Mouse (Mus musculus) forebrain, embryonic 15.5 days (tissue): ENCODE data around the gene Kcnj9. TPM values are rescaled to one million over a fixed set of nuclear protein-coding genes. Genes with fewer than 3 reads are reported as not detected.

Experiments
- ATAC-seq: fragments of 200-750 bp; cut with Nextera tagmentation; replicated peaks from 2 replicates; pipeline ENCODE4 v1.8.0; 2017; ENCODE audit warnings: mild to moderate bottlenecking, moderate TSS enrichment, moderate library complexity
- H3K27ac ChIP-seq: fragments of 300-500 bp; sonication (generic); replicated peaks from 2 replicates; pipeline ENCODE4 v1.5.1; 2015; ENCODE audit warnings: mild to moderate bottlenecking, inconsistent platforms
- H3K27me3 ChIP-seq: fragments of 300-500 bp; sonication (generic); 2 replicates; pipeline ENCODE4 v1.6.1; 2015; ENCODE audit warnings: inconsistent platforms
- H3K36me3 ChIP-seq: fragments of 300-500 bp; sonication (generic); 2 replicates; pipeline ENCODE4 v1.6.1; 2015; ENCODE audit warnings: mild to moderate bottlenecking, inconsistent platforms
- H3K4me1 ChIP-seq: fragments of 300-500 bp; sonication (generic); 2 replicates; pipeline ENCODE4 v1.6.1; 2015; ENCODE audit warnings: inconsistent platforms
- H3K4me2 ChIP-seq: fragments of 300-500 bp; sonication (generic); replicated peaks from 2 replicates; pipeline ENCODE4 v1.6.1; 2015; ENCODE audit warnings: mild to moderate bottlenecking, inconsistent platforms
- H3K4me3 ChIP-seq: fragments of 300-500 bp; sonication (generic); 2 replicates; pipeline ENCODE4 v1.5.1; 2015; ENCODE audit warnings: mild to moderate bottlenecking, inconsistent platforms
- H3K9ac ChIP-seq: fragments of 300-500 bp; sonication (generic); replicated peaks from 2 replicates; pipeline ENCODE4 v1.6.1; 2015; ENCODE audit warnings: mild to moderate bottlenecking, inconsistent platforms
- H3K9me3 ChIP-seq: fragments of 300-500 bp; sonication (generic); 2 replicates; pipeline ENCODE4 v1.6.1; 2016; ENCODE audit warnings: inconsistent platforms
- WGBS: fragments of 180-500 bp; shearing (Covaris S2); methylation state at CpG from one replicate; pipeline ENCODE4 v1.1.7; 2015; ENCODE audit warnings: mixed read lengths; 5-methylcytosine and 5-hydroxymethylcytosine counted together
- polyA plus RNA-seq: library from polyadenylated mRNA; unstranded; fragments of >200 nt; fragmentation: Nextera tagmentation; extraction: Ambion mirVana; gene quantifications from 2 replicates; pipeline ENCODE4 v1.2.1, GENCODE M21; 2015

The Kcnj9 gene
- polyA plus RNA-seq, 1 experiment from 2014 or later = 3.5 TPM

DNA sequence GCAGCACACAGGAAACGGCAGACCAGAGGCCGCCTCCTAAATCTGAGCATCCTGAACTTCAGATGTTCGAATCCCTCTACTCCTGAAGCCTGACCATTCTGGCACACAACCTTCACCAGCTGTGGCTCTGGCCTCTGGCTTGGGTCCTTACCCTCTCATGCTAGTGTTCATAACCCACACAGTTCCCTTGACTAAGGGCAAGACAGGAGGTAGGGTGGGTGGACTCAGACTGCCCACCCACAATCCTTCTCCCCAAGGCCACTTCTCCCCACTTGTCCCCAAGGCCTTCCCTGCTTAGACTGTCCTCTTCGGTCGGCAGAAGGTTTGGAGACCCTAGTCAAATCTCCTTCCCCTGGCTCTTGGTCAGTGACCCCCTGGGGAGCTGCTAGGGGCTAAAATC lies 20.4 kb upstream of the Kcnj9 start:
- Histone ChIP-seq H3K36me3 (no peaks in the 10 kb centered on the region), H3K9me3 (no peaks in the 10 kb centered on the region), H3K27ac (peak overlapping the region; percentile 73), H3K4me3 (no peak overlapping the region), H3K9ac (no peak overlapping the region), H3K4me1 (peaks cover 25% of the 10 kb centered on the region), H3K4me2 (no peak overlapping the region), H3K27me3 (no peaks in the 10 kb centered on the region)
- WGBS = 20% methylated on average over 5 of the region's 5 CpGs
- peak; percentile 52 for ATAC-seq

DNA sequence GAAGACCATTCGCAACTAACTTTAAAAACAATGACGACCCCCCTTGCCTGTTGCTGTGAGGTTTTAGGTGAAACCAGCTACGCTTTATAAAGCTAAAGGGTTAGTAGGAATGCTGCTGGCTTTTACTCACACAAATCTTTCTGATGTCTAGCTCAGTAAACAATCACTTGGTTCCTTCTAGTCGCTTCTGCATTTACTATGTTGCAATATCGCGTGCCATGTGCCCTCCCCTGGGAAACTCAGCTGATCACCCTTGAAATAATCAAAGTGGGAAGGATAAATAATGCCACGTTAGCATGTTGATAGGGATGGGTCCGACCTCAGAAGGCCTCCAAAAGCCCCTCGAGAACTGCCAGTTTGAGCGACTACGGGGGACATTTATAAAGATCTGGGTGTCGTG lies 18.3 kb upstream of the Kcnj9 start:
- 92% methylated on average over 12 of the region's 12 CpGs for WGBS
- no peak overlapping the region for H3K9ac ChIP-seq
- H3K9me3 ChIP-seq = no peaks in the 10 kb centered on the region
- no peak overlapping the region for H3K4me2 ChIP-seq
- no peaks in the 10 kb centered on the region for H3K36me3 ChIP-seq
- no peak for ATAC-seq
- H3K4me3 ChIP-seq = no peak overlapping the region
- H3K27ac ChIP-seq = no peak overlapping the region
- H3K4me1 ChIP-seq = peaks cover 32% of the 10 kb centered on the region
- H3K27me3 ChIP-seq = no peaks in the 10 kb centered on the region

DNA sequence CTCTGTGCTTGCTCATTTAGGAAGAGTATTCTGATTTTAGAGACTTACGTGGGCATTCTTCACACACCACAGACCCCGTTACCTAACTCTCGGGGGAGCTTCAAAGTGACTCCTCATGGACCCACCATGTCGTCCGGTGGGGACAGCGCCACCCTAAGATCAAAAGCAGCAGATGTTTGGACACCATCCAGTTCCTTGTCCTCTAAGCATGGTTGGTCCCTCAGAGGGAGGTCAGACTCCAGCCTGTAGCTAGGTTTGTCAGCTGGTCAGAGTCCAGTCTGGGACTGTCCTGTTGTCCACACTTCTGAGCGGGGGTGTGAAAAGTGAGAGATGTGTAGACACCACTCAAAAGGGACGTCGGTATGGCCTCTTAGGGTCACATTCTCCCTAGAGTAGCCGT lies 17.6 kb upstream of the Kcnj9 start:
- H3K27ac ChIP-seq = no peak overlapping the region
- no peaks in the 10 kb centered on the region for H3K27me3 ChIP-seq
- WGBS = 88% methylated on average over 10 of the region's 10 CpGs
- no peaks in the 10 kb centered on the region for H3K9me3 ChIP-seq
- H3K9ac ChIP-seq = no peak overlapping the region
- no peak overlapping the region for H3K4me3 ChIP-seq
- ATAC-seq = no peak
- H3K4me2 ChIP-seq = no peak overlapping the region
- H3K4me1 ChIP-seq = peaks cover 32% of the 10 kb centered on the region
- H3K36me3 ChIP-seq = no peaks in the 10 kb centered on the region

DNA sequence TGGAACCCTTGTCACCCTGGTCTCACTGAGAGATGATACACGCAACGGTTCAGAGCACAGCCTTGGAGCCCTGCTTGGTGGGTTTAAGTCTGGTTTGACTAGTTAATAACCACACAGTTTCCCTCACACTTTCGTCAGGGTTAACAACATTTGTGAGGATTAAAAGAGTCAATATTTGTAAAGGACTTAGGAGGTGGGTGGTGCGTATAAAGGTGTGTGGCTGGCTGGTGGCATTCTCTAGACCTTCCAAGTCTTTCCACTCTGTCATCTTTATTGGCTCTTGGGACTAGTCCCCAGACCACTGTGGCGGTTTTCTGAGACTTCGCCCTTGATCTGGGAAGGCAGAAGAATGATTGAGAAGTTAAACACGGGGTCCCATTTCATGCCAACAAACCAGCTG lies 15.7 kb upstream of the Kcnj9 start:
- H3K4me2 ChIP-seq = no peak overlapping the region
- no peak overlapping the region for H3K4me3 ChIP-seq
- ATAC-seq = no peak
- no peaks in the 10 kb centered on the region for H3K9me3 ChIP-seq
- no peaks in the 10 kb centered on the region for H3K36me3 ChIP-seq
- no peaks in the 10 kb centered on the region for H3K27me3 ChIP-seq
- WGBS = 86% methylated on average over 7 of the region's 7 CpGs
- no peak overlapping the region for H3K9ac ChIP-seq
- H3K4me1 ChIP-seq = peaks cover 31% of the 10 kb centered on the region
- H3K27ac ChIP-seq = no peak overlapping the region

DNA sequence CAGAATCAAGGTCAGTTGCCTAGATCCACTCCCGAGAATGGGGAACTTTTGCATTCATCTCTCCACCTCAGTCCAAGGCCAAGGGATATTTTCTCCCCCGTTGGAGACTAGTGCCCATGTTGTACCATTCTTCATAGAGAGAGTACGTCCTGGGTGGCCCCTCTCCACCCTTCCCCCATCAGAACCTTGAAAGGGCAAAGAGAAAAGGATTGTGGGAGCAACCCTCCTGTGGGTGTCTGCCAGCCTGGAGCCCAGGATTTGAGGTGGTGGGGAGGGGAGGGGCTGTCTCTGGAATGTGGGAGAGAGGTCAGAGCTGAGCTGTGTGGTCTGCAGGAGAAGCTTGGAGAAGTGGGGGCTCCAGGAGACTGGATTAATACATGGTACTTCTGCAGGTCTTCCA lies 14.8 kb upstream of the Kcnj9 start:
- no peak overlapping the region for H3K4me3 ChIP-seq
- H3K4me2 ChIP-seq = peak overlapping the region; percentile 73; the same call in 1 of the 2 replicates
- H3K9me3 ChIP-seq = no peaks in the 10 kb centered on the region
- no peak overlapping the region for H3K9ac ChIP-seq
- no peaks in the 10 kb centered on the region for H3K27me3 ChIP-seq
- 21% methylated on average over 3 of the region's 3 CpGs for WGBS
- peak overlapping the region; percentile 72; the same call in 1 of the 2 replicates for H3K27ac ChIP-seq
- ATAC-seq = no peak
- peaks cover 26% of the 10 kb centered on the region for H3K4me1 ChIP-seq
- no peaks in the 10 kb centered on the region for H3K36me3 ChIP-seq

DNA sequence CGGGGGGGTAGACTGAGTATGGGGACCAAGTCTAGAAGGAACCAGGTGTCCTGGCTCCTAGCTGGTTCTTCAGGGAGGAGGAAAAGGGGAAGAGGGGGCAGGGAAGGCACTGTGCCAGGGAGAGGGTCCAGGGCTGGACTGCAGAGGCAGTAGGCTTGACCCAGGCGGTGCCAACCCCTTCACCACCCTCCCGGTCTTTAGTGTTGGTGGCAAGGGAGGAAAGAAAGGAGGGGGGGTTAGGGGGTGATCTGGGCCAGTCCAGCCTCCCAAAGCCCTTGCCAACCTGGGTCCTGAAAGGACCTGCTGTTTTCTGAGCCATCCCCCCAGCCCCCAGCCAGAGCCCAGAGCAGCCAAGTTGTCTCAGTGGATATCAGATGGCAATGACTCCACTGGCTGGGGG lies 13.6 kb upstream of the Kcnj9 start:
- WGBS = 41% methylated on average over 3 of the region's 3 CpGs
- peaks cover 26% of the 10 kb centered on the region for H3K4me1 ChIP-seq
- H3K9ac ChIP-seq = 0 out of 2 replicates have a peak overlapping the region, but pooled peaks have one; percentile 11
- no peaks in the 10 kb centered on the region for H3K9me3 ChIP-seq
- ATAC-seq = peak; percentile 66
- peak overlapping the region; percentile 72 for H3K27ac ChIP-seq
- peak overlapping the region; percentile 73 for H3K4me2 ChIP-seq
- no peaks in the 10 kb centered on the region for H3K36me3 ChIP-seq
- no peaks in the 10 kb centered on the region for H3K27me3 ChIP-seq
- H3K4me3 ChIP-seq = peak overlapping the region; percentile 57

DNA sequence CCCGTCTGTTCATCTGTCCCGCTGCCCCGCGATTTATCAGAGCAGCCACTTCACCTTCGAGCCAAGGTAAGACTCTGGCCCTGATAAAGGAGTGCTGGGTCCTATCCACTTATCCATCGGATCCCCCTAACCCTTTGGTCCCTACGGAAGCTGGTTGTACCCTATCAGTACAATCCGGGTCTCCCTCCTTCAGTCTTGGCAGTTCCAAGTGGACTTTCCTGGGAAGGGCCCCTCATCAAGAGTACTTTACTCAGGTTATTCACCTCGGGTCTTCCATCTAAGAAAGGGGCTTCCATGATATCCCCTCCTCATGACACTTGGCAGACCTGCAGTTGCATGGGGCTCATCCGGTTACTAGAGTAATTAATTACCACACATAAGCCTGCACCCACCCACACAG lies 12.3 kb upstream of the Kcnj9 start:
- Histone ChIP-seq H3K4me3 (peak overlapping the region; percentile 57), H3K4me2 (peak overlapping the region; percentile 73), H3K9ac (peak overlapping the region; percentile 48), H3K9me3 (no peaks in the 10 kb centered on the region), H3K27me3 (no peaks in the 10 kb centered on the region), H3K27ac (peak overlapping the region; percentile 72), H3K4me1 (peaks cover 26% of the 10 kb centered on the region), H3K36me3 (no peaks in the 10 kb centered on the region)
- WGBS = 16% methylated on average over 10 of the region's 10 CpGs
- ATAC-seq = peak; percentile 6; the same call in 1 of the 2 replicates

DNA sequence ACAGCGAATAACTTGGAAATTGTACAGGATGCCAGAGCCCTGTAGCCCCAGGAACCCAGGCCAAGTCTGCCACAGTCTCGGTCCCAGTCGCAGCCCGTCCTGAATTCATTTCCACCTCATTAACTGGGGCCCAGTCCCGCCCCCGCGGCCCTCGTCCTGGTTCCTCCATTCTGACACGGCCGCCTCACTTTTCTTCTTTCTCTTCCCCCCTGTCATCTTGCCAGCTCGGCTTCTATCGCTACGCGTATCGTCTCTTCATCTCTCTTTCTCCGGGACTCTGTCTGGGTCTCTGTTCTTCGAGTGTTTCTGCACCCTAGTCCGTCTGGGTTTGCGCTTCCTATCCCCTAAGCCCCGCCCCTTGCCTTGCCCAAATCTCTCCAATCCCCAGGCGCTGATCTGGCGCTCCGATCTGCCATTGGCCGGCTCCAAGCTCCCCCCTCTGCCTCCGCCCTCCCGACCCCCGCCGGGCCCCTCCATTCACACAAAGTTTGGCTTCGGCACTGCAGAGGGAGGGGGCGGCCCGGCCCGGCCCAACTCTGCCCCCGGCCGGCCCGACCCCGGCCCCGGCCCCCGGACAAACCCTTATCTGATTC lies 11.7 kb upstream of the Kcnj9 start, which contains the start of gene Kcnj10:
Gene Kcnj10 (plus strand): TSS at position 482 of the 593 bp plus-strand sequence.
- no peaks in the 10 kb centered on the region for H3K9me3 ChIP-seq
- H3K4me3 ChIP-seq = peak within 1 kb of the TSS; percentile 57
- H3K27me3 ChIP-seq = no peaks in the 10 kb centered on the region
- whole genome bisulfite sequencing = 1% methylated on average over 38 of the region's 38 CpGs
- no peaks in the 10 kb centered on the region for H3K36me3 ChIP-seq
- H3K4me1 ChIP-seq = peaks cover 26% of the 10 kb centered on the region
- H3K27ac ChIP-seq = peak within 1 kb of the TSS; percentile 78
- H3K9ac ChIP-seq = peak within 1 kb of the TSS; percentile 48
- peak; percentile 94 for ATAC-seq
- H3K4me2 ChIP-seq = peak within 1 kb of the TSS; percentile 73

DNA sequence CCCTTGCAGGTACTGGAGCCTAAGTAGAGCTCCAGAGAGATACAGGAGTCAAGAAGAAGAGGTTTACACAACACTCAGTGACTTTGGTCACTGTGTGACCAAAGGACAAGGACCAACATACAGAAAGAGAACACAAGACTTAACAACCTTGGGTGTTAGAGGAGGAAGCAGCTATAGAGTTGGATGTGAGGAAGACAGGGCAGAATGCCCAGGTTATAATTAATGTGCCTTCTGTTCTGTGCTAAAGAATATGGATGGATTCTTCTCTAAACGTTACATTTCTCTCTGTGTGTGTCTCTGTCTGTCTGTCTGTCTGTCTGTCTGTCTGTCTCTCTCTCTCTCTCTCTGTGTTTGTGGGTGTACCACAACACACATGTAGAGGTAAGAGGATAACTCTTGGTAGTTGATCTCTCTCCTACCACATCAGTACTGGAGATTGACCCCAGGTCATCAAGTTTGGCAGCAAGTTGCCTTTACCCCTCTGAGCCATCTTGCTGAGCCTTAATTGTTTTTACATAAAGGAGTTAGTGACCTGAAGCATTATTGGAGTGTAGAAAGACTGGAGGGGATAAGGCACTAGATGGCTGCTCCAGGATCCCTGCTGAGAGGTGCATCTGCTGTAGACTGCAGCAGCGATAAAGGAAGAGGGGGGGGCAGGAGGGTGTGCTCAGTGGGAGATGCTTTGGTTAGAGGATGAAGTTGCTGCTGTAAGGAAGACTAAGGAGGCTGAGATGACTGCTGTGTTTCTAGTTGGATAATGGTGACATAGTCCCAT lies 8.5 kb upstream of the Kcnj9 start:
- Histone ChIP-seq H3K4me3 (no peak overlapping the region), H3K9me3 (no peaks in the 10 kb centered on the region), H3K27me3 (no peaks in the 10 kb centered on the region), H3K27ac (no peak overlapping the region), H3K4me1 (peaks cover 17% of the 10 kb centered on the region), H3K9ac (no peak overlapping the region), H3K4me2 (no peak overlapping the region), H3K36me3 (no peaks in the 10 kb centered on the region)
- 21% methylated on average over 2 of the region's 2 CpGs for WGBS
- ATAC-seq = no peak

DNA sequence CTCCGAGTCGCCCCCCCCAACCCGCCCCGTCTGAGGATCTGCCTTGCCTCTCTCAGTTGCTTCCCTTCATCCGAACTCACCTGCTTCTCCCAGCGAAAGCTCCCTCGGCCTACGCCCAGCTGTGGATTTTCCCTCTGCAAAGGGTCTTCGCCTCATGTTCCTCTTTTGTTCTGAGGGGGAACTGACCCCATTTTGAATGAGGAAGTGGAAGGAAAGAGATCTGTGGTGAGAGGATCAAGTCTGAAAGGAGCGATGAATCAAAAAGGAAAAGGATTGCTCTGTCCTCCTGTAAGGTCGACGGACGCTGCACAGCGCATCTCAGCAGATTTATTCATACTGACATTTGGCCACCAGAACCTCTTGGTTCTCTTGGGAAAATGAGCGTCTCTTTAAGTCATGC lies 6.7 kb upstream of the Kcnj9 start:
- H3K4me3 ChIP-seq = no peak overlapping the region
- ATAC-seq = no peak
- H3K4me2 ChIP-seq = no peak overlapping the region
- no peaks in the 10 kb centered on the region for H3K36me3 ChIP-seq
- no peak overlapping the region for H3K9ac ChIP-seq
- peaks cover 7% of the 10 kb centered on the region for H3K4me1 ChIP-seq
- no peak overlapping the region for H3K27ac ChIP-seq
- no peaks in the 10 kb centered on the region for H3K27me3 ChIP-seq
- 88% methylated on average over 15 of the region's 15 CpGs for WGBS
- H3K9me3 ChIP-seq = no peaks in the 10 kb centered on the region

DNA sequence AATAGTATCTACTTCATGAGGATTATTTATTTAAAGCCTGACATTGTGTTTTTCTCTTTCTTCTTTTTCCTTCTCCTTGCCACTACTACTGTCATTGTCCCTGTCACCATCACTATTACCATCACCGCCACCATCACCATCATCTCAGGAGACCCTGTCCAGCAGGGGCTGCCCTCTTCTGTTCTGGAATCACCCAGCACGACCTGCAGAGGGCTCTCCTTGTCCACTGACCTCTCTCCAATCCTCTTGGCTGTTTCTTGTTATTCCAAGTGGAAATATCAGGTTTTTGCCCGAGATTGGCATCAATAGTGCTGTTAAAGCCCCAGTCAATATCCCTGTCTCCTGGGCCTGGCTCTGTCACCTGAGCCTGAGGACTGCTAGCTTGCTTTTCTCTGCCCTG lies 4.4 kb upstream of the Kcnj9 start:
- no peak for ATAC-seq
- Histone ChIP-seq H3K4me3 (no peak overlapping the region), H3K4me2 (no peak overlapping the region), H3K4me1 (peaks cover 13% of the 10 kb centered on the region), H3K36me3 (no peaks in the 10 kb centered on the region), H3K27me3 (no peaks in the 10 kb centered on the region), H3K9ac (no peak overlapping the region), H3K27ac (no peak overlapping the region), H3K9me3 (no peaks in the 10 kb centered on the region)
- WGBS = 19% methylated on average over 3 of the region's 3 CpGs

DNA sequence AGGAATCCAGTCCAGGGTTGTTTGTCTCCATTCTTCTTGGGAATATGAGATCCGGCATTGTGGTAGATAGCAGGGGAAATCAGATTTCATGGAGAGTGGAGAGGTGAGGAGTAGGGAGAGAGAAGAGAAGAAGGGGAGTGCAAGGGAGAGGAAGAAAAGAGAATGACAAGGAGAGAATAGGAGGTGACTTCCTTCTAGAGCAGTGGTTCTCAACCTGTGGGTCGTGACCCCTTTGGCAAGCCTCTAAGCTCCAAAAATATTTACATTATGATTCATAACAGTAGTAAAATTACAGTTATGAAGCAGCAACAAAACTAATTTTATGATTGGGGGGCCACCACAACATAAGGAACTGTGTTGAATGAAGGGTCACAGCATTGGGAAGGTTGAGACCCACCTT lies 3.8 kb upstream of the Kcnj9 start:
- 89% methylated on average over 2 of the region's 2 CpGs for WGBS
- Histone ChIP-seq H3K27me3 (no peaks in the 10 kb centered on the region), H3K36me3 (no peaks in the 10 kb centered on the region), H3K4me1 (peaks cover 14% of the 10 kb centered on the region), H3K9ac (no peak overlapping the region), H3K4me3 (no peak overlapping the region), H3K27ac (no peak overlapping the region), H3K4me2 (no peak overlapping the region), H3K9me3 (no peaks in the 10 kb centered on the region)
- ATAC-seq = no peak
